Mouse (Mus musculus) kidney, adult 2 months (tissue): ENCODE measurements around the gene Ptprk.

Source experiments
- CTCF ChIP-seq: fragments of 200-500 bp; conservative IDR thresholded peaks from 2 replicates; pipeline ENCODE4 v1.5.1; 2011; ENCODE audit warnings: low read depth, mild to moderate bottlenecking, control low read depth, low read length, moderate library complexity, mixed read lengths; ENCODE audit not compliant: insufficient read depth, insufficient read length
- POLR2A ChIP-seq: fragments of 200-500 bp; IDR thresholded peaks from one replicate; pipeline ENCODE4 v1.6.1; 2011; ENCODE audit warnings: low read depth, low read length, control low read depth

DNA sequence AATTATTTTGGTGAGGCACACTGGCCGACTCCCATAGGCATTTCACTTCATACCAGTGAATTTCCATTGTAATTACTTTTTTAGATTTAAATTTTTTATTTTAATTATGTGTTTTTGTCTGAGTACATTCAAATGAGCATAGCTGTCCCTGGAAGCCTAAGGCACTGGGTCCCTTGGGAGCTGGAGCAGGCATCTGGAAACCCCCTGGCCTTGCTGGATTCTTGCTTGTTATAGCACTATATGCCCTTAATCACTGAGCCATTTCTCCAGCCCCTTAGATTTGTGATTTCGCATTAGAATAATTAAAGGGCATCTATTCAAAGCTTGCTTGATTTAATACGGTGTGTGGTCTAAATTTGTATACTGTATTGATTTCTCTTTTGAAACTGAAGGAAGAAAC is 126.0 kb downstream of the Ptprk start:
- TF ChIP-seq CTCF = no peak
- no peak for TF ChIP-seq POLR2A
